Mouse (Mus musculus): ENCODE results near the gene Qrich1. TPM values are rescaled to one million over a fixed set of nuclear protein-coding genes. Genes with fewer than 3 reads are reported as not detected.

The Qrich1 gene
- polyA plus RNA-seq, 1 experiment from 2014 or later, result 160 TPM

- no peak overlapping the region for H3K4me3 ChIP-seq
- H3K27ac ChIP-seq, result no peak overlapping the region
- peaks cover 63% of the 10 kb centered on the region for H3K36me3 ChIP-seq (replicated peaks)
- H3K4me1 ChIP-seq, result peaks cover 83% of the 10 kb centered on the region
- WGBS, result 96% methylated on average over 16 of the region's 16 CpGs
- no peak for DNase-seq (ENCODE audit: extremely low spot score, low spot score)
- no peaks in the 10 kb centered on the region for H3K27me3 ChIP-seq (ENCODE audit: poor library complexity, severe bottlenecking)
- H3K9me3 ChIP-seq, result no peaks in the 10 kb centered on the region
These were observed 54.9 kb downstream of the Qrich1 start for GRCm38 (mm10) chr9:108571401-108571973.

- peaks cover 69% of the 10 kb centered on the region for H3K36me3 ChIP-seq (replicated peaks)
- no peak overlapping the region for H3K27ac ChIP-seq
- peaks cover 84% of the 10 kb centered on the region for H3K4me1 ChIP-seq
- 91% methylated on average over 10 of the region's 10 CpGs for WGBS
- no peak for DNase-seq (ENCODE audit: extremely low spot score, low spot score)
- H3K9me3 ChIP-seq, result no peaks in the 10 kb centered on the region
- no peaks in the 10 kb centered on the region for H3K27me3 ChIP-seq (ENCODE audit: poor library complexity, severe bottlenecking)
- no peak overlapping the region for H3K4me3 ChIP-seq
These were observed 55.7 kb downstream of the Qrich1 start for GRCm38 (mm10) chr9:108572321-108572720.

- 51% methylated on average over 25 of the region's 26 CpGs for WGBS
- Histone ChIP-seq H3K9me3 (no peaks in the 10 kb centered on the region), H3K27ac (peak overlapping the region; percentile 58), H3K4me3 (peak overlapping the region; percentile 9; the same call in 1 of the 2 replicates), H3K27me3 (ENCODE audit: poor library complexity, severe bottlenecking) (no peaks in the 10 kb centered on the region), H3K36me3 (replicated peaks) (peaks cover 67% of the 10 kb centered on the region), H3K4me1 (peaks cover 79% of the 10 kb centered on the region)
- peak; percentile 76 for DNase-seq (ENCODE audit: extremely low spot score, low spot score)
These were observed 57.4 kb downstream of the Qrich1 start for GRCm38 (mm10) chr9:108573774-108574690.

GRCm38 (mm10) chr9:108574921-108575320 is 58.3 kb downstream of the Qrich1 start:
- DNase-seq (ENCODE audit: extremely low spot score, low spot score), result no peak
- H3K9me3 ChIP-seq, result no peaks in the 10 kb centered on the region
- no peak overlapping the region for H3K27ac ChIP-seq
- no peaks in the 10 kb centered on the region for H3K27me3 ChIP-seq (ENCODE audit: poor library complexity, severe bottlenecking)
- 0 out of 2 replicates have a peak overlapping the region, but pooled peaks have one; percentile 14 for H3K4me3 ChIP-seq
- peaks cover 67% of the 10 kb centered on the region for H3K36me3 ChIP-seq (replicated peaks)
- H3K4me1 ChIP-seq, result peaks cover 79% of the 10 kb centered on the region
- WGBS, result 93% methylated on average over 12 of the region's 12 CpGs

- H3K4me1 ChIP-seq, result peaks cover 73% of the 10 kb centered on the region
- WGBS, result 92% methylated on average over 37 of the region's 37 CpGs
- H3K27ac ChIP-seq, result no peak overlapping the region
These were observed 59.0 kb downstream of the Qrich1 start for GRCm38 (mm10) chr9:108575321-108576297.

GRCm38 (mm10) chr9:108577025-108577424 is 60.4 kb downstream of the Qrich1 start:
- H3K4me3 ChIP-seq, result peak overlapping the region; percentile 86
- no peak for DNase-seq (ENCODE audit: extremely low spot score, low spot score)
- peak overlapping the region; percentile 95; the same call in 1 of the 2 replicates for H3K27ac ChIP-seq
- no peaks in the 10 kb centered on the region for H3K27me3 ChIP-seq (ENCODE audit: poor library complexity, severe bottlenecking)
- no peaks in the 10 kb centered on the region for H3K9me3 ChIP-seq
- H3K36me3 ChIP-seq (replicated peaks), result peaks cover 66% of the 10 kb centered on the region
- H3K4me1 ChIP-seq, result peaks cover 67% of the 10 kb centered on the region
- WGBS, result 62% methylated on average over 6 of the region's 6 CpGs

More at GRCm38 (mm10) chr9:108575321-108576297, 59.0 kb downstream of the Qrich1 start:
- Histone ChIP-seq H3K27me3 (ENCODE audit: poor library complexity, severe bottlenecking) (no peaks in the 10 kb centered on the region), H3K4me3 (0 out of 2 replicates have a peak overlapping the region, but pooled peaks have one; percentile 14), H3K36me3 (replicated peaks) (peaks cover 69% of the 10 kb centered on the region), H3K9me3 (no peaks in the 10 kb centered on the region)
- DNase-seq (ENCODE audit: extremely low spot score, low spot score), result no peak

GRCm38 (mm10) chr9:108577934-108578544 is 61.4 kb downstream of the Qrich1 start:
- Histone ChIP-seq H3K27ac (peak overlapping the region; percentile 95), H3K9me3 (no peaks in the 10 kb centered on the region), H3K4me1 (peaks cover 64% of the 10 kb centered on the region), H3K4me3 (peak overlapping the region; percentile 86), H3K36me3 (replicated peaks) (peaks cover 65% of the 10 kb centered on the region), H3K27me3 (ENCODE audit: poor library complexity, severe bottlenecking) (no peaks in the 10 kb centered on the region)
- under 1% methylated on average over 24 of the region's 24 CpGs for WGBS
- DNase-seq (ENCODE audit: extremely low spot score, low spot score), result no peak

GRCm38 (mm10) chr9:108578545-108579343 is 62.1 kb downstream of the Qrich1 start, which contains the start of gene Wdr6:
Wdr6 (minus strand) TSS chr9:108578739.
- H3K4me1 ChIP-seq, result peaks cover 57% of the 10 kb centered on the region
- H3K4me3 ChIP-seq, result peak within 1 kb of the TSS; percentile 86
- no peaks in the 10 kb centered on the region for H3K27me3 ChIP-seq (ENCODE audit: poor library complexity, severe bottlenecking)
- peak; percentile 98 for DNase-seq (ENCODE audit: extremely low spot score, low spot score)
- H3K27ac ChIP-seq, result peak within 1 kb of the TSS; percentile 95
- 5% methylated on average over 51 of the region's 51 CpGs for WGBS
- peaks cover 64% of the 10 kb centered on the region for H3K36me3 ChIP-seq (replicated peaks)
- no peaks in the 10 kb centered on the region for H3K9me3 ChIP-seq

GRCm38 (mm10) chr9:108579344-108579690 is 62.7 kb downstream of the Qrich1 start:
- Histone ChIP-seq H3K36me3 (replicated peaks) (peaks cover 61% of the 10 kb centered on the region), H3K4me1 (peaks cover 52% of the 10 kb centered on the region), H3K9me3 (no peaks in the 10 kb centered on the region), H3K4me3 (peak overlapping the region; percentile 86), H3K27me3 (ENCODE audit: poor library complexity, severe bottlenecking) (no peaks in the 10 kb centered on the region), H3K27ac (peak overlapping the region; percentile 95)
- 73% methylated on average over 5 of the region's 5 CpGs for WGBS
- DNase-seq (ENCODE audit: extremely low spot score, low spot score), result no peak

GRCm38 (mm10) chr9:108587571-108588180 is 71.1 kb downstream of the Qrich1 start:
- Histone ChIP-seq H3K27ac (peak overlapping the region; percentile 94), H3K4me1 (peaks cover 45% of the 10 kb centered on the region), H3K4me3 (peak overlapping the region; percentile 43), H3K9me3 (no peaks in the 10 kb centered on the region), H3K36me3 (replicated peaks) (peaks cover 16% of the 10 kb centered on the region), H3K27me3 (ENCODE audit: poor library complexity, severe bottlenecking) (no peaks in the 10 kb centered on the region)
- WGBS, result 0% methylated on average over 14 of the region's 14 CpGs
- peak; percentile 95 for DNase-seq (ENCODE audit: extremely low spot score, low spot score)

GRCm38 (mm10) chr9:108589229-108589628 is 72.6 kb downstream of the Qrich1 start:
- peaks cover 45% of the 10 kb centered on the region for H3K4me1 ChIP-seq
- 79% methylated on average over 5 of the region's 5 CpGs for whole genome bisulfite sequencing
- peak overlapping the region; percentile 94 for H3K27ac ChIP-seq
- H3K9me3 ChIP-seq, result no peaks in the 10 kb centered on the region
- no peak overlapping the region for H3K4me3 ChIP-seq
- H3K36me3 ChIP-seq (replicated peaks), result peaks cover 11% of the 10 kb centered on the region
- H3K27me3 ChIP-seq (ENCODE audit: poor library complexity, severe bottlenecking), result no peaks in the 10 kb centered on the region
- DNase-seq (ENCODE audit: extremely low spot score, low spot score), result no peak
